Mouse (Mus musculus) limb, embryonic 12.5 days (tissue): ENCODE measurements around the gene Dnah2. TPM values are rescaled to one million over a fixed set of nuclear protein-coding genes. Genes with fewer than 3 reads are reported as not detected.

Experiments used
- ATAC-seq: fragments of 200-750 bp; cut with Nextera tagmentation; 2 replicates; pipeline ENCODE4 v1.8.0; 2017; ENCODE audit warnings: low read depth, moderate TSS enrichment; ENCODE audit not compliant: insufficient number of reproducible peaks, insufficient read depth, low FRiP score, low TSS enrichment
- H3K27ac ChIP-seq: fragments of 300-500 bp; sonication (generic); 2 replicates; pipeline ENCODE4 v1.5.1; 2016; ENCODE audit warnings: mild to moderate bottlenecking, moderate library complexity
- H3K27me3 ChIP-seq: fragments of 300-500 bp; sonication (generic); 2 replicates; pipeline ENCODE4 v1.6.1; 2016; ENCODE audit warnings: mild to moderate bottlenecking, moderate library complexity
- H3K36me3 ChIP-seq: fragments of 300-500 bp; sonication (generic); 2 replicates; pipeline ENCODE4 v1.6.1; 2016; ENCODE audit warnings: mild to moderate bottlenecking, moderate library complexity
- H3K4me1 ChIP-seq: fragments of 300-500 bp; sonication (generic); replicated peaks from 2 replicates; pipeline ENCODE4 v1.6.1; 2016
- H3K4me2 ChIP-seq: fragments of 300-500 bp; sonication (generic); 2 replicates; pipeline ENCODE4 v1.6.1; 2016; ENCODE audit warnings: mild to moderate bottlenecking, moderate library complexity
- H3K4me3 ChIP-seq: fragments of 300-500 bp; sonication (generic); replicated peaks from 2 replicates; pipeline ENCODE4 v1.5.1; 2016; ENCODE audit warnings: mild to moderate bottlenecking
- H3K9ac ChIP-seq: fragments of 300-500 bp; sonication (generic); replicated peaks from 2 replicates; pipeline ENCODE4 v1.6.1; 2016; ENCODE audit warnings: mild to moderate bottlenecking, moderate library complexity
- H3K9me3 ChIP-seq: fragments of 300-500 bp; sonication (generic); 2 replicates; pipeline ENCODE4 v1.6.1; 2016; ENCODE audit warnings: mild to moderate bottlenecking, moderate library complexity
- WGBS: fragments of 180-500 bp; shearing (Covaris S2); methylation state at CpG from one replicate; pipeline ENCODE4 v1.1.7; 2016; 5-methylcytosine and 5-hydroxymethylcytosine counted together
- polyA plus RNA-seq: library from polyadenylated mRNA; unstranded; fragments of >200 nt; fragmentation: Nextera tagmentation; extraction: Ambion mirVana; gene quantifications from 2 replicates; pipeline ENCODE4 v1.2.1, GENCODE M21; 2016

The Dnah2 gene
- polyA plus RNA-seq, 1 experiment from 2014 or later = 1.9 TPM

DNA sequence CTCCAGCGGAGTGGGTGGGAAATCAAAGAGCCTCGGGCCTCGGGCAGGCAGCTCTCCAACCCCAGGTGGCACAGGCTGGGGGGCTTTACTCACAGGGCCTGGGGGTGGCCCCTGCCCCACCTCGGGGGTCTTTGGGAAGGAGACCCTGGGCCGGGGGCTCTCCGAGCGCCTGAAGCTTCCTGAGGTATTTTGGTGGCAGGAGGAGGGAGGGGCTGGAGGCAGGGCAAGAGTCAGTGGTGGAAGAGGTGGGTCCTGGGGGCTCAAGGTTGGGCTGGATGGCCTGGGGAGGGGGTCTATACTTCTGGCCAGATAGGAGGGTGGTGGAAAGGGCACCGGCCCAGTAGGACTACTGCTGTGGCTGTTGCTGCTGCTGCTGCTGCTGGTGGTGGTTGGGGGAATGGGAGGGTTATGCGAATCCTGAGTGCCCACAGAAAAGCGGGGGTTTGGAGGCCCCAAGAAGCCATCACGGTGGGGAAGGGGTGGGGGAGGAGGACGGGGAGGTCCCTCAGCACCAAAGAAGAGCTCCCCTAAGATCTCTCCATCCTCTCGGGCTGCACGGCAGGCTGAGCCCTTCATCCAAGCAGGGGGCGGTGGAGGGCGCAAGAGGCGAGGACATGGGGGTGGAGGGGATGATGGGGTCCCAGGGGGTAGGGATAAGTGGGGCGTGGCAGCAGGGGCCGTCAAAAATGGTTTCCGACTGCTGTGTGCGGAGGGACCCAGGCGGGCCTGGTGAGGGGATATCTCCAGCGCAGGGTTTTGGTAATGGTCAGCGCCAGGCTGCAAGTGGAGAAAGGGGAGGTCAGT is 143.3 kb downstream of the Dnah2 start:
- no peak overlapping the region for H3K4me3 ChIP-seq
- H3K9ac ChIP-seq = no peak overlapping the region
- peaks cover 26% of the 10 kb centered on the region for H3K4me1 ChIP-seq
- no peak for ATAC-seq
- no peaks in the 10 kb centered on the region for H3K9me3 ChIP-seq
- H3K36me3 ChIP-seq = peaks cover 77% of the 10 kb centered on the region
- H3K27me3 ChIP-seq = no peaks in the 10 kb centered on the region
- H3K27ac ChIP-seq = no peak overlapping the region
- 90% methylated on average over 24 of the region's 24 CpGs for WGBS
- H3K4me2 ChIP-seq = no peak overlapping the region

DNA sequence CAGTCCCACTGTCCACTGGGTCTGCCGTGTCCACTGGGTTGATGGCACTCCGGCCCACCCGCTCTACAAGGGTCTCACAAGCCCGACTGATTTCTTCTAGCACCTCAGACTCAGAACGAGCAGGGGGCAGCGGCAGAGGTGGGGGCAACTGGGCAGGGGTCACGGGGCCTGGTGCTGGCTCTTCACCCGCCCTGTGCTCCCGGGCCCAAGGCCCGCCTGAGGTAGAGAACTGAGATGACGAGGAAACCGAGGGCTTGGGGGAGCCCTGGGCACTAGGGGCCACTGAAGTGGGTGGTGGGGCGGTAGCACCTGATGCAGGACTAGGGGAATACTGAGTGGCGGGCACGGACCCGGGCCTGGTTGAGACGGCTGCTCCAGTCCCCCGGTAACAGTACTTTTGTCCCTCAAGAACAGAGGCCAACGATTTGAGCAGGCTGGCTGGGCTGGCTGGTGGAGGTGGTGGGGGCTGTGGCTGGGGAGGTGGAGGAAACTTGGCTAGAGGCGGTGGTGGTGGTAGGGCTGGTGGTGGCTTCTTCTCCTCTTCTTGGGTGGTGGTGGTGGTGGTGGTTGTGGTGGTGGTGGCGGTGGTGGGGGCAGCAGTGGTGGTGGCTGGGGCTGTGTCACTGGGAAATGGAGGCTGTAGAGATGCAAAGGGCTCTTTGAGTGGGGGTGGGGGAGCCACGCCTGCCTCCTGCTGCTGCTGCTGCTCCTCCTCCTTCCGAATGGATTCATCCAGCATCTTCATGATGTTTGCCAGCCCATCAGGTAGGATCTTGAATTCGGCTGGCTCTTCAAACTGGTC is 144.1 kb downstream of the Dnah2 start:
- H3K36me3 ChIP-seq = peaks cover 85% of the 10 kb centered on the region
- H3K4me3 ChIP-seq = no peak overlapping the region
- peaks cover 5% of the 10 kb centered on the region for H3K27me3 ChIP-seq
- ATAC-seq = no peak
- H3K27ac ChIP-seq = no peak overlapping the region
- peaks cover 34% of the 10 kb centered on the region for H3K4me1 ChIP-seq
- no peak overlapping the region for H3K4me2 ChIP-seq
- H3K9me3 ChIP-seq = no peaks in the 10 kb centered on the region
- WGBS = 90% methylated on average over 24 of the region's 24 CpGs
- no peak overlapping the region for H3K9ac ChIP-seq

DNA sequence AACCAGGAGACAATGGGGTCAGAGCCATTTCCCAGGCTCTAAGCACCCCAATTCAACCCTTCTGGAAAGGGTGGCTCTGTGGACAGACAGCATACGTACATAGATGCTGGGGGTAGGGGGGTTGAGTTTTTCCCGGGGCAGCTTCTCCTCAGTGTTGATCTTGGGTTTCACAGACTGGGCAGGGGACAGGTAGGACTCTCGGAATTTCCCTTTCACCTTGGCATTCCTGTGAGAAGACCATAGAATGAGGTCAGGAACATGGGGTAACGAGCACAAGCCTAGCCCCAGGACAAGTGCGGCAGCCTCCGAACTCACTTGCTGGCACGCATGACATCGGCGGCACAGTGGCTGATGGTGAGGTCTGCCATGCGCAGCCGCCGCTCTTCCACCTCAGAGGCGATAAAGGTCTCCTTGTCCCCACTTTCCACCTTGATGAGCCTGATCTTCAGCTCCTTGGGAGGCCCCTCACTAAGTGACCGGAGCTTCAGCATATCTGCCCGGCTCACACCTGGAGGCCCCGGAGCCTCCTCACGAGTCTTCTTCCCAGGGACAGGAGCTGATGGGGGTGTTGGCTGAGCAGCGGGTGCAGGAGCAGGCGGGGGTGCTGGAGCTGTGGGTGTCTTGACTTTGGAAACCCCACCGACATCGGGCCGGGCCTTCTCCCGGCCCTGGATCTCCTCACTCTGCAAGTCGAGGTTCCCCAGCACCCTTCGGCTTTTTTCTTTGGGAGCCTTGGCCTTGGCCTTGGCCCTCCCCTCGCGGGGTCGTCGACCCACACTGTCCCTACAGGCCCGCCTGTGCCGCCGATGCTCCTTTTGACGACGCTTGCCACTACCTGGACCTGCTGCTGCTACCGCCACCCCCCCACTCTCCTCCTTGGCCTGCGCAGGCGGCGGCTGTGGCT is 145.0 kb downstream of the Dnah2 start:
- Histone ChIP-seq H3K4me1 (peaks cover 37% of the 10 kb centered on the region), H3K27ac (no peak overlapping the region), H3K9ac (no peak overlapping the region; the same call in 1 of the 2 replicates), H3K4me3 (no peak overlapping the region), H3K9me3 (no peaks in the 10 kb centered on the region), H3K27me3 (peaks cover 8% of the 10 kb centered on the region), H3K4me2 (no peak overlapping the region), H3K36me3 (peaks cover 92% of the 10 kb centered on the region)
- no peak for ATAC-seq
- WGBS = 92% methylated on average over 35 of the region's 38 CpGs

DNA sequence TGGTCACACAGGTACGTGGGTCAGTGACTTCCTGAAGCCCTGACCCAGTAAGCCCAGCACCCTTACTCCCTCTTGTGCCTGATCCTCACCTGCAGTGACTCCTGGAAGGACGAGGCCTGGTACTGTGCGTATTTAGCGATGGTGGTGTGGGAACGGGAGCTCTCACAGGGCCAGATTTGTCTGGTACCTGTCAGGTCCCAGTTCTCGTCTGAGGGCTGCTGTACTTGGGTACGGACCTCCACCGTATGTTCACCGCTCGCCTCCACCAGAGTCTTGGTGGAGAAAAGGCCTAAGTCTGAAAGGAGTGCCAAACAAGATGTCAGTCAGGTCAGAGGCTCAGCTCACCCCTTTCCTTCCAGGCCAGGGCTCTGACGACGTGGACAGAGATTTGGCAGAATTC is 146.9 kb downstream of the Dnah2 start:
- Histone ChIP-seq H3K4me2 (no peak overlapping the region), H3K36me3 (peaks cover 85% of the 10 kb centered on the region), H3K4me3 (no peak overlapping the region), H3K27me3 (peaks cover 8% of the 10 kb centered on the region), H3K9me3 (no peaks in the 10 kb centered on the region), H3K4me1 (peaks cover 44% of the 10 kb centered on the region), H3K9ac (no peak overlapping the region), H3K27ac (no peak overlapping the region)
- ATAC-seq = no peak
- WGBS = 87% methylated on average over 12 of the region's 12 CpGs

DNA sequence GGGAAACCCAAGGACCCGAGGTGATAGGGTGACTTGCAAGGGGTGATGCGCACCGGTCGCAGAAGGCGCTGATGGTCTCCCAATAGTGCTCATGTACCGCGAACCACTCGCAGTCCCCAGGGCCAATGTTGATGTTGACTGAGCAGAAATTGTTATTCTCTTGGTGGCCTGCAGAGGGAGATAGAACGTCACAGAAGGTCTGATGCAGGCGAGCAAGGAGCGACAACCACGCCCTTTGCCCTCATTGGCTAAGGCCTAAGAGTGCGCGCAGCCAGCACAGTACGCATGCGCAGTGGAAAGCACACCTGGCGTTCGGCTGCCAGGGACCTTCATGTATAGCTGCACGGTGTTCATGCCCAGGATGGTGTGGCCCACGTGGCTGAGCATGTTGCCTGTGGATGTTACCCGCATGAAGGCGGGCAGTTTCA is 147.7 kb downstream of the Dnah2 start:
- 16% methylated on average over 22 of the region's 22 CpGs for WGBS
- ATAC-seq = peak; percentile 40; the same call in 1 of the 2 replicates
- H3K4me3 ChIP-seq = peak overlapping the region; percentile 11; the same call in 1 of the 2 replicates
- no peak overlapping the region for H3K27ac ChIP-seq
- peaks cover 78% of the 10 kb centered on the region for H3K36me3 ChIP-seq
- peaks cover 8% of the 10 kb centered on the region for H3K27me3 ChIP-seq
- no peak overlapping the region for H3K9ac ChIP-seq
- H3K9me3 ChIP-seq = no peaks in the 10 kb centered on the region
- peaks cover 52% of the 10 kb centered on the region for H3K4me1 ChIP-seq
- H3K4me2 ChIP-seq = 0 out of 2 replicates have a peak overlapping the region, but pooled peaks have one; percentile 2

DNA sequence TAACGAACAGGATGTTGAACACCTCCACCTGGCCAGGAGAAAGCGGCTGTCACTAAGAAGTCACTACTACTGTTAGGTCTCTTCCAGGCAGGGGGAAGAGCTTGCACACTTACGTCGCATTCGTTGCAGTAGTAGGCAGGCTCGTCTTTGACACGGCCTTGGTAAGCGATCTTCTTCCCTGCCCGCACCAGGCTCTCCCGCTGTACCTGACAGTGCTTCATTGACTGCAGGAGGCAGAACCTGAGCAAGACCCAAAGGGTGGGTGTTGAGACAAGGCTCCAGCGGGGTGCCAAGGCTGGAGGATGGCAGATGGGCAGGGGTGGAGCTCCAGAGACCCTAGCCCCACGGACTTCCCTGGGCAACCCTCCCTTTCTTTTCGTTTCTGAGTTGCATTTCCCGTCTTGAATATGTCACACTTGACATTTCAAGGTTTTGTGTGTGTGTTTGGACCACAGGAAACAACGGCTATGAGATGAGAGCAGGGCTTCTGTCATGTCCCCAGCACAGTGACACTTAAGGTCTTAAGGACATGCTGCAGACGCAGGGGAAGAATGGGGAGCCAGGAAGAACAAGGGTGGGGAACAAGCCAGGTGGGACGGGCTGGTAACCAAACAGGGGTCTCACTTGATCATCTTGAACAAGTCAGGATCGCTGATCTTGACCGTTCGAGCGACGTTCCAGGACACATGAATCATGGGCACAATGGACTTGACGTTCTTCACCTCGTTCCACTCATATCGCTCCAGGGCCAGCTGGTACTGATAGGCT is 148.6 kb downstream of the Dnah2 start:
- WGBS = 73% methylated on average over 25 of the region's 25 CpGs
- Histone ChIP-seq H3K4me1 (peaks cover 53% of the 10 kb centered on the region), H3K9ac (peak overlapping the region; percentile 50; the same call in 1 of the 2 replicates), H3K27ac (peak overlapping the region; percentile 62), H3K9me3 (no peaks in the 10 kb centered on the region), H3K36me3 (peaks cover 68% of the 10 kb centered on the region), H3K4me2 (peak overlapping the region; percentile 37), H3K4me3 (peak overlapping the region; percentile 19), H3K27me3 (peaks cover 8% of the 10 kb centered on the region)
- no peak for ATAC-seq

DNA sequence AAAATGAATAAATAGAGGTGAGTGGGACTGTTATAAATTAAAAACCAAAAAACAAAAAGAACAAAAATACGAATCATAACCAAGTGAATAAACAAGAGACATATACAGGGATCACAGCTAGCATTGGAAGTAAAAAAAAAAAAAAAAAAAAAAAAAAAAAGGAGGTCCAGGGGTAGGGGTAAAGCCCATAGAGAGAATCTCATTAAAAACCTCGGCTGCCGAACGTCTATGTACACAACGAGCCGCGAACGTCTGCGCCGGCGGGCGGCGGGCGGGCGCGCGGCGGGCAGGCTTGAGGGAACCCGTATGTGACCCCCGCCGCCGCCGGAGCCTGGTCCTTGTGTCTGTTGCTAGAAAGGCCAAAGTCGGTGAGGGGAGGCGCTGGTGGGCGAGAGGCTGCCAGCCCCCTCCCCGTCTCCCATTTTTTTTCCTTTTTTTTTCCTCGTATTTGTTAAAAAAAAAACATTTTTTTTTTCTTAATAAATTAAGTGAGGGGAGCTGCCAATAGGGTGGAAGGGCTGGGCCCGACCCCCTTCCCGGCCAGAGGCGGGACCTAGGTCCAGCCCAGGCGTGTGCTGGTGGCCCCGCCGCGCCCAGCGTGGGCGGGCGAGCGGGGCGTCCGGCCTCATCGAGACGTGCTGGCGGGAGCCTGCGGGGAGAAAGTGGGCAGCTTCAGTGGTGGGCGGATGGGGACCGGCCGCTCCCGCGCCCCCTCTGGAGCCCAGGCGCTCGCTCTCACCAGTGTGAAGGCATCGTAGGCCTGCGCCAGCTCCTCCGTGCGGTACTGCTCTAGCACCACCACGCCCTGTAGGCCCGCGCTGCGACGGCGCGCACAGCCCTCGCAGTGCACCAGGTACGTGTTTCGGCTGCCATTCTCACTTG is 149.5 kb downstream of the Dnah2 start:
- H3K9ac ChIP-seq = peak overlapping the region; percentile 50; the same call in 1 of the 2 replicates
- H3K27me3 ChIP-seq = peaks cover 8% of the 10 kb centered on the region
- ATAC-seq = no peak
- peak overlapping the region; percentile 19 for H3K4me3 ChIP-seq
- 13% methylated on average over 66 of the region's 66 CpGs for WGBS
- H3K4me1 ChIP-seq = peaks cover 53% of the 10 kb centered on the region
- peaks cover 60% of the 10 kb centered on the region for H3K36me3 ChIP-seq
- H3K4me2 ChIP-seq = peak overlapping the region; percentile 37
- no peaks in the 10 kb centered on the region for H3K9me3 ChIP-seq
- H3K27ac ChIP-seq = peak overlapping the region; percentile 62

DNA sequence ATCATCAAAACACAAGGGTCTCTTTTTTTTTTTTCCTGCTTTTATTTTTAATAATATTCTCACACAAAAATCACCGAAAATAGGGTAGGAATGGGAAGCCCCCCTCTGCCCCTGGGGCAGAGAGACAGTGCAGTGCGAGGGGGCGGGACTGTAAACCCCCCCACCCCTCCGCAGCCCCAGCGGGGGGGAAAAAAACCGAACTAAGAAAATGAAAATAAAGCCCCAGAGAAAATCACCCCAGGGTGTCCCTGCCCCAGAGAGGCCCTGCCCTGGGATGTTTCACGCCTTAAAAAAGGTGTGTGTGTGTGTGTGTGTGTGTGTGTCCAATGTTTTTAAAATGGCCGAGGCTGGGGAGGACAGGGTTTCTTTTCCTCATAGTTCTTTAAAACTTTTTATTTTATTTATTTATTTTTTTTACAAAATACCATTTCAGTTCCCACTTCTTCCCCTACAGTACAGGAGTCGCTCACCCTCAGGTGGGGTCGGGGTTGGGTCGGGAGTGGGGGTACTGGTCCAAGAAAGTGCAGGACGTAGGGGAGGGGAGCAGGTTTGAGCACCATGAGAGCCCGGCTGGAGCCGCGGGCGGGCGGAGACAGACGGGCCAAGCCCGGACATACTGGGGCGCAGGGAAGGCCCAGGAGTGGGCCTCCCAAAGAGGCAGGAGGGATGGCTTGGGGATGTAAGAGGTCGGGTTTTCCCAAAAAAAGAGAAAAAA is 150.3 kb downstream of the Dnah2 start:
- no peak for ATAC-seq

DNA sequence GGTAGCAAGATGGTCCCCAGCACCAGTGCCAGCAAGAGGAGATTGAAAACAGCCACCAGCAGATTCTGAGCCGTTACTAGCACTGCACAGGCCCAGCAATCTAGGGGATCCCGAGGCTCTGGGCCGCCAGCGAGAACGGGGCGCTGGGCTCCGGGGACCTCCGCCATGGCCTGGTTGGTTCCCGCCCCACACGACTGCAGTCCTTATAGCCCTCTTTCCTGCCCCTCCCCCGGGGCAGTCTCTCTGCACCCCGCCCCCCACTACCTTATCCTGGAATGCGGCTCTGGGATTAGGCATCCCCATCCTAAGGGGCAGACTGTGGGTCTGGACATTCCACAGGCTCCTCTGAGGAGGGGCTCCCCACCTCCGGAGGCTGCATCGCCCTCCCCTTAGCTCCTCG is 150.9 kb downstream of the Dnah2 start, which contains the start of gene Tmem88:
Tmem88 (minus strand) TSS at position 176 of the 400 bp plus-strand sequence.
- no peaks in the 10 kb centered on the region for H3K9me3 ChIP-seq
- peaks cover 56% of the 10 kb centered on the region for H3K4me1 ChIP-seq
- peak within 1 kb of the TSS; percentile 82 for H3K27ac ChIP-seq
- H3K4me2 ChIP-seq = peak within 1 kb of the TSS; percentile 84
- peak within 1 kb of the TSS; percentile 61 for H3K9ac ChIP-seq
- H3K4me3 ChIP-seq = peak within 1 kb of the TSS; percentile 66
- H3K36me3 ChIP-seq = peaks cover 46% of the 10 kb centered on the region
- peaks cover 8% of the 10 kb centered on the region for H3K27me3 ChIP-seq
- WGBS = 8% methylated on average over 16 of the region's 16 CpGs
- ATAC-seq = no peak

More for the DNA sequence above, 150.3 kb downstream of the Dnah2 start:
- Histone ChIP-seq H3K4me1 (peaks cover 56% of the 10 kb centered on the region), H3K4me2 (peak overlapping the region; percentile 84), H3K9me3 (no peaks in the 10 kb centered on the region), H3K36me3 (peaks cover 52% of the 10 kb centered on the region), H3K27ac (peak overlapping the region; percentile 82), H3K9ac (peak overlapping the region; percentile 44), H3K4me3 (peak overlapping the region; percentile 66), H3K27me3 (peaks cover 8% of the 10 kb centered on the region)
- 14% methylated on average over 21 of the region's 21 CpGs for WGBS
